Mouse (Mus musculus) brain, embryonic 14.5 days (tissue): ENCODE results near the gene Endou.
A peak's percentile ranks its signal among the peaks of the same experiment; 100 is the strongest.

Experiments
- CTCF ChIP-seq: fragments of 200-500 bp; IDR thresholded peaks from 2 replicates; pipeline ENCODE4 v1.5.1; 2012; ENCODE audit warnings: inconsistent platforms, mild to moderate bottlenecking, moderate library complexity, borderline replicate concordance; ENCODE audit not compliant: insufficient read depth, insufficient read length; ENCODE audit errors: extremely low read depth
- POLR2A ChIP-seq: fragments of 200-500 bp; IDR thresholded peaks from 2 replicates; pipeline ENCODE4 v1.6.1; 2012; ENCODE audit warnings: mild to moderate bottlenecking, inconsistent platforms, borderline replicate concordance; ENCODE audit not compliant: poor library complexity, insufficient read depth, insufficient read length, severe bottlenecking; ENCODE audit errors: extremely low read depth

DNA sequence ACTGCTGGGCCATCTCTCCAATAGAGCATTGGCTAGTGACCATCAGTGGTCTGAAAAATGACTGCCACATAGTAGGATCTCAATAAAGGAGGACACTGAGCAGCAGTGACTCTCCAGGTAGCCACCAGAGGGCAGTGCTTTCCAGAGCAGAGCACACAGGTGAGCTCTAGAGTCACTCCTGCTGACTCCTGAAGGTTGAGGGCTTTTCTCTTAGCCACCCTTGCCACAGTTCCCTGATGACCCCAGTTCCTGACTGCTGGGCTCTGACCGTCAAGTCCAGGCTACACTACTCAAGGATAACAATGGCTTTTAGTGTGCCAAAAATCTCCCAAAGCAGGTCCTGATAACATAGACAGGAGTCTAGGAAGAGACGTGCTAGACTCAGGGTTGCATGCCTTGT is 20.5 kb upstream of the Endou start:
- TF ChIP-seq CTCF: peak; percentile 22; the same call in 1 of the 2 replicates
- TF ChIP-seq POLR2A: no peak
